Mouse (Mus musculus) kidney, adult 11 months (tissue): ENCODE data around the gene Cib1.

Source experiments
- DNase-seq: peaks from one replicate; pipeline ENCODE4 v3.0.0; 2022

Gene Cib1

GRCm38 (mm10) chr7:80231971-80232488, 583 bp downstream of the Cib1 start:
- peak; percentile 82 for DNase-seq

- DNase-seq: peak; percentile 37
Measured at GRCm38 (mm10) chr7:80230196-80230595, 2.4 kb downstream of the Cib1 start.

- DNase-seq: no peak
Measured at GRCm38 (mm10) chr7:80227065-80227464, 5.5 kb downstream of the Cib1 start.

- no peak for DNase-seq
Measured at GRCm38 (mm10) chr7:80221179-80221750, 11.3 kb downstream of the Cib1 start.

GRCm38 (mm10) chr7:80220237-80220797, 12.3 kb downstream of the Cib1 start:
- DNase-seq: no peak

GRCm38 (mm10) chr7:80218666-80219065, 13.9 kb downstream of the Cib1 start:
- DNase-seq: no peak

- peak; percentile 53 for DNase-seq
Measured at GRCm38 (mm10) chr7:80216566-80216965, 16.0 kb downstream of the Cib1 start.

- no peak for DNase-seq
Measured at GRCm38 (mm10) chr7:80215398-80215797, 17.2 kb downstream of the Cib1 start.

- DNase-seq: no peak
Measured at GRCm38 (mm10) chr7:80214459-80214858, 18.2 kb downstream of the Cib1 start.

- no peak for DNase-seq
Measured at GRCm38 (mm10) chr7:80213604-80214003, 19.0 kb downstream of the Cib1 start.

GRCm38 (mm10) chr7:80210982-80211381, 21.6 kb downstream of the Cib1 start:
- DNase-seq: no peak

- no peak for DNase-seq
Measured at GRCm38 (mm10) chr7:80209669-80210068, 22.9 kb downstream of the Cib1 start.

GRCm38 (mm10) chr7:80208738-80209430, 23.7 kb downstream of the Cib1 start:
- no peak for DNase-seq

- DNase-seq: peak; percentile 62
Measured at GRCm38 (mm10) chr7:80208026-80208642, 24.5 kb downstream of the Cib1 start.

- DNase-seq: peak; percentile 83
Measured at GRCm38 (mm10) chr7:80207314-80207731, 25.3 kb downstream of the Cib1 start.

GRCm38 (mm10) chr7:80205705-80206589, 26.7 kb downstream of the Cib1 start:
- no peak for DNase-seq

GRCm38 (mm10) chr7:80204961-80205360, 27.7 kb downstream of the Cib1 start:
- no peak for DNase-seq

- no peak for DNase-seq
Measured at GRCm38 (mm10) chr7:80204362-80204761, 28.3 kb downstream of the Cib1 start.

- no peak for DNase-seq
Measured at GRCm38 (mm10) chr7:80203638-80204096, 28.9 kb downstream of the Cib1 start.

GRCm38 (mm10) chr7:80202961-80203360, 29.7 kb downstream of the Cib1 start:
- no peak for DNase-seq

- peak; percentile 59 for DNase-seq
Measured at GRCm38 (mm10) chr7:80201888-80202540, 30.6 kb downstream of the Cib1 start.

- no peak for DNase-seq
Measured at GRCm38 (mm10) chr7:80200963-80201539, 31.6 kb downstream of the Cib1 start.
